Mouse (Mus musculus) cerebellum, postnatal 14 days (tissue): ENCODE data around the gene Lemd1.

Experiments
- DNase-seq, 2 experiments: peaks; one replicate each; pipeline ENCODE4 v3.0.0; 2021; ENCODE audit warnings: mixed read lengths in 2 of 2

Lemd1 gene

DNA sequence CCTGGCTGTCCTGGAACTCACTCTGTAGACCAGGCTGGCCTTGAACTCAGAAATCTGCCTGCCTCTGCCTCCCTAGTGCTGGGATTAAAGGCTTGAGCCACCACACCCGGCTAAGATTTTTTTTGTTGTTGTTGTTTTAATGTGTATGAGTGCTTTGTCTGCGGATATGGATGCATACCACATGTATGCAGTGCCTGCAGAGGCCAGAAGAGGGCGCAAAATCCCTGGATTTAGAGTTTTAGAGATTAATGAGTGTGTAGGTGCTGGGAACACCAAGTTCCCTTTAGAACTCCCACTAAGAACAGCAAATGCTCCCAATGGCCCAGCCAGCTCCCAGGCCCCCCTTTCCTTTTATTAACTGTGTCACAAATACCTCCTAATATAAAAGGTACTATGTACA lies 25.4 kb upstream of the Lemd1 start:
- peak in 1 of 2 experiments; percentile 67 for DNase-seq

DNA sequence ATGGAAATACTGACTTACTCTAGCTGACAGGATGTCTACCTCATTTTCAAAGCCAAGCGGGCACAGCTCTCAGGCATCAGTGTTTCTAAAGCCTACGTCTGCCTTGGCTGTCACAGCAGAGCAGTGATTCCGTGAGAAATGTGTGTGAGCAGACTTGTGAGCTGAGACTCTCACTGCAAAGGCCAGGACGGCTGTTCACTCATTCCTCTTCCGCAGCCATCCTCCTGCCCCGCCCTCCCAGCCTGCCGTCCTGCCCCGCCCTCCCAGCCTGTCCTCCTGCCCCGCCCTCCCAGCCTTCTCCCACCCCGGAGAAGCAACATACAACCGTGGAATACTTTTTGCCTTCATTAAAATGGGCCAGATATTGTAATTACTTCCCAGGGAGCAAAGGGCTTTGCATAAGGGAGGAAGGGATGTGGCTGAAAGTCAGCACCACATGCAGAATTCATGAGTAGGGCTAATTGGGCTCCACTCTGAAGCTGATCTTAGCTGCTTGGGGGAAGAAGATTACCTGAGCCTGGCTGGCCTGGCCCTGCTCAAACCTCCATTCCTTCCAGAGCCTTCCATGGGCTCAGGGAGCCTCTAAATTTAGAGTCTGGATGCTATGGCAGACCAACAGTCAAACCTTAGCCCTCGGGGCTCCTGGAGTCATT lies 23.0 kb upstream of the Lemd1 start:
- peak; percentile 58 to 73 for DNase-seq

DNA sequence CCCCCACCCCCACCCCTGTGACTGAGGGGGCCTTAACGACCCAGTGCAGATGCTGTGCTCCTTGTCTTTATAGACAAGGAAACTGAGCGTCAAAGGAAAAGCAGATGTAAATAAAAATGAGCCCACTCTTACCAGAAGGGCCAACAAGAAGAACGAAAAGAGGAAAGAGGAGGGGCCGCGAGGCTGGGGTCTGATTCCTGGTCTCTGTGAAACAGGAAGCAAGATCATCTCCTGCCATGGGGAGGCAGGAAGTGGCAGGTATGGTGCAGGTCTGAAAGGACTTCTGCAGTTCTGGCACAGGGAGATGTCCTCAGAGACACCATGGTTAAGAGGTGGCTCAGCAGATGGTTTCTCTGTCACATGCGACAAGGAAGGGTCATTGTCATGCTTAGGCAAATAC lies 20.5 kb upstream of the Lemd1 start:
- DNase-seq = no peak

DNA sequence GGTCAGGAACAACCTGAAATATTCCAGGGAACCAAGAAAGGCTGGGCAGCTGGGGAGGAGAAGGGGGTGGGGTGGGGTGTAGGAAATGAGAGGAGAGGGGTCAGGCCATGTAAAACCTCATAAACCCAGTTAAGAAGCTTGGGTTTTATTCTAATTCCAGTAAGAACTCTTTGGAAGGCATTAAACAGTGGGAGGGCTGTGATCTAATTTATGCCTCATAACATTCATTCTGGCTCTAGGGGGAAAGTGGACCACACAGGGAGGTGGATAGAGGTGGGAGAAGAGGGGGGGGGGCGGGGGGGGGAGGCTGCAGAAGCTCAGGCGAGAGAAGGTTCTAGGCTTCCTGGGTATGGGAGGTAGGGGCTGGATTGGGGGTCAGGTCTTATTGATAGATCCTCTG lies 19.6 kb upstream of the Lemd1 start:
- no peak for DNase-seq

DNA sequence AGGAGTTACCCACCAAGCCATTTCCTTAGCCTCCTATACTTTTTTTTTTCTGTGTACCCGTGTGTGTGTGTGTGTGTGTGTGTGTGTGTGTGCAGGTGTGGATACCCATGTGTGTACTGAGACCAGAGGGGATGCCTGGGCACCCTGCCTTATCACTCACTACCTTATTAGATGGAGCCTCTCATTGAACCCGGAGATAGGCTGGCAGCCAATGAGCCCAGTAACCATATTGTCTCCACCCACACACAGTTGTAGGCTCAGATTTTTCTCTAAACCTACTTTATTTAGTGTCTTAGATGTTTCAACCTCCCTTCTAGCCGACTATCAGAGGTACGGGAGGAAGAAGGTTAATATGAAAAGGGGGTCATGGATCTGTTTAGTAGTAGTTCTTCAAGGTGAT lies 4.9 kb upstream of the Lemd1 start:
- DNase-seq = no peak

DNA sequence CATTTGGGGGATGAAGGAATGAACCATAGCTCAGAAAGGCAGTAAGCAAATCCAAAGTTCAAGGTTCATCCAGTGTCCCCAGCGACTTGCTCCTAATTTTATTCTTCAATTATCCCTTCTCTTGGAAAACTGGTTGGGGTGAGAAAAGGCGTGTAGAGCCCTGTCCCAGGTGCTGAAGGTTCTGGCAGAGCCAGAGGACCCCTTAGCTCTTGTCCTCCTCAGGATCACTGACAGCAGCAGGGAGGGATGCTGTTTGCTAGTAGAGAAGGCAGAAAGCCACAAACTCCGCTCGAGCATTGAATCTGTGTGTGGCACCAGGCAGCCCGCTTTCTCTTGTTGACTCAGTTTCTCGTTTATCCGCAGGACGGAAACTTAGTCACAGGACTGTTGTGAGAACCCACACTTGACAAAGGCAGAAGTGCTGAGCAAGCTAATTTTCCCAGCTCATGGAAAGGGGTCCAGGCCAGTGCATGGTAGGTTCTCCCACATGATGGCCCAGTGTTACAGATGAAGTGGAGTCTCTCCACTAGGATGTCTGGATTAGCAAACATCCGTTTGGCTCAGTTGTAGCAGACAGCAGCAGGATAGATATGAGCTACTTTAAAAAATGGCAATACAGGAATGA lies 2.7 kb upstream of the Lemd1 start:
- no peak for DNase-seq

DNA sequence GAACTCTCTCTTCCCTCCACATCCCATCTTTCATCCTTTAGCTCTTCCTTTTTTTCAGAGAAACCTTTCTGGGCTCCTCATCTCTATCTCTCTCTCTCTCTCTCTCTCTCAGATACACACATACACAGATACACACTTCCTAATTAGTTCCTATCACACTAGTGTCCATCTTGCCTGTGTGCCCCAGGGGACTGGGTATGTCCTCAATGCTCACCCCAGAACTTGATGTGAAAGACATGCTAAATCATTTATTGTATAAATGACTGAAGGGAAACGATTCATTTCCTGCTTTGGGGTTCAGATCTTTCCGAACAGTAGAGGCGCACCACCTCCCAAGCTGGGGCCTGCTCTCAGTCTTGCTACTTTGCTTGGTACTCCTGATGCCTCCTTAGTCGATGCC lies 2.0 kb upstream of the Lemd1 start:
- no peak for DNase-seq

DNA sequence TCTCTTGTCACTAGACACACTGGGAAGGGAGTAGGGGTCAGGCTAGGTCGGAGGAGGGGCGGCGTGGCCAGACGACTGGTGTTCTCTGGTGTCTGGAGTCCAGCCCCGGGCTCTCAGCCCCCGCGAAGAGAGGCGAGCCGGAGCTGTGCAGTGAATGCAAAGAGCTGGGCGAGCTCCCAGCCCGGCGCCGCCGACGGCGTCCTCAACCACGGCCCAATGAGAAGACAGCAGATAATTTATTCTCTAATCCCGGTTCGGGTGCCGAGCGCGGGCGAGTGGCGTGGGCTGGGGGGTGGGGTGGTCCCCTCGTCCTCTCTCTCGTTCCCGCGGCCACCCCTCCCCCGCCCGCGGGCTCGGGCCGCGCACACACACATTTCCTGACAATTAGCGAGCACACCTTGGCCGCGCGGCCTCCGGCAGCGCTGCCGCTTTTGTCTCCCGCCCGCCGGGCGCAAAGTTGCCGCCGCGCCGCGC lies 1.2 kb upstream of the Lemd1 start:
- peak; percentile 80 to 84 for DNase-seq

DNA sequence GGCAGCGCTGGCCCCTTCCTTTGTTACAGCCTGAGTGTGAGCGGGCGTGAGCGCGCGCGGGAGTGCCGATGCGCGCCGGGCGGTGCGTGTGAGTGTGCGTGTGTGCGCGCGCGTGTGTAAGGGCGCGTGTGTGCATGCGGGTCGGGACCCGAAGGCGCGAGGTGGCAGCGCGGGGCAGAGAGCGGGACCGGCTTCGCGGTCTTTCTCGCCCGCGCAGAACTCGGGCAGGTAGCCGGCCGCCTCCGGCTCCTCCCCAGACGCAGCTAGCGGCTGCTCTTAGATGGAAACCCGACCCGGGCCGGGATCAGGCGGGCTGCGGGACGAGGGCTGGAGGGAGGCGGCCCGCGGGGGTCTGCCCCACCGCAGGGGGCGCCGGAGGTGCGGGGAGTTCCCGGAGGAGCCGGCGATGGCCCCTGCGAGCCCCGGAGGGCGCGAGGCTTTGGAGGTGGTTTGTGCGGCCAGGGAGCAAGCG lies 574 bp upstream of the Lemd1 start:
- peak; percentile 64 to 66 for DNase-seq

DNA sequence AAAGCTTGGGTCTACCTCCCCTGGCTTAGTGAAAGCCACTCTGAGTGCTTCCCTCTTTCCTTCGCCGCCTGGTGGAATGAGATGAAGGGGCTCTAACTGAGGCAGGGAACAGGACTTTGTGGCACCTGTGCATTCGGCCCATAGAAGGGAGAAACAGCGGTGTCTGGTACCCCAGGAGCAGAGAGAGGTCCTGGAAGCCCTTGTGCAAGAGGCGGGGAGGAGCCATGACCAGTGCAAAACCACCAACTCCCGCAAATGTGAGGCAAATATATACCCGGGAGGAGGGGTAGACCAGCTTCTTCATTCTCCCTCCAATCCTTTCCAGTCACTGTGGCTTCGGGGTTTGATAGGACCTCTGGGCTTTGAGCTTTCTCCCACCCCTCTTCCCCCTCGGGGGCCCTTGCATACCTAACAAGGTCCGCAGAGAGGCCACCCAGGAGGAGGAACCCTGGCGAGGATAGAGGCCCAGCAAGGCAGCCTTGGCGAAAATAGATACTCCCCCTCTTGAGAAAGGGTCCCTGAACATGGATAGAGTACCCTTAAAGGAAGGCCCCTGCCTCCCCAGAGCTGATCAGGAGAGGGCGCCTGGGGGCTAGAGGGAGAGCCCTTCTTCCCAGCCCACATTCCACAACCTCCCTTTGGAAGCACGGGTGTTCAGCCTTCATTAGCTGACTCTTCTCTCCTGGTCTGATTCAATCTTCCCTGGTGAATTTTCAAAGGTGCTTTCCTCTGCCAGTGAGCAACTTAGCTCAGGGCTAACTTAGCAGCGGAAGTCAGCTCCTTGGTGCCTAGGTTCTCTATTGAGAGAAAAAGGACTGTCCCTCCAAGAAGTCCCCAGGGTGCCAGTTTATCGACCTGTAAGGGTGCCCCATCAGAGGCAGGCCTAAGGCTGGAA lies 802 bp downstream of the Lemd1 start:
- DNase-seq = peak; percentile 60 to 73

DNA sequence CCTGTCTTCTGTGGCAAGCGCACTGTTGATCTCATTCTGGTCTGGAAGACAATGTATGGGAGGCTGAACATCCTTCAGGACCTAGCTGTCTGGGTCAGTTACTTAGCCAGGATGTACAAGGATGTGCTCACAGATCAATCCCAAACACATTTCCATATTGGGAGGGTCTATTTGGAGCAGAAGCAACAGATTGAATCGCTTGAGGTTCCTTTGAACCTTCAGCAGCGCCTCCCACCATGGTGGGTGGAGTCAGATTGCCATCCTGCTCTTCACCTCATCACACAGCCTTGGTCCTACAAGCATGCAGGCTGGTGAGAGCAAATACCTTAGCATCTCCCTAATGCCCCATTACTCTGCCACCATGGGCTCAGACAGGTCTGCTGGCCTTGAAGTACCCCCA lies 2.6 kb downstream of the Lemd1 start:
- no peak for DNase-seq

DNA sequence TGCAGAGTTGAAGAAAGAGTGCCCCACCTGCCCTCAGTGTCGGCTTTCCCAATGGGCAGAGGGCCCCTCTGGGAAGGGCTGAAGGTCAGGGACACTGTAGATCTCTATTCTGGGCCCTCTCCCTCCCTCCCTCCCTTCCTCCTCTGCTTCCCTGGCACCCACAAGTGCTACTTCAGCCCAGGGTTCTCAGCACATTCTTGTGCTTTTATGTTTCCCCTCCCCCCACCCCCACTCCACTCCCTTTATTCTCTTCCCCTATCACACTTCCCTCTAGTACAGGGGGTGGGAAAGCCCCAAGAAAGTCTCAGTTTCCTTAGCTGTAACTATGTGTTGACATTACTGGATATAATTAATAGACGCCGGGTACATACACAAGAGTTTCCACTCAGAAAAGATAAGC lies 3.4 kb downstream of the Lemd1 start:
- DNase-seq = no peak

DNA sequence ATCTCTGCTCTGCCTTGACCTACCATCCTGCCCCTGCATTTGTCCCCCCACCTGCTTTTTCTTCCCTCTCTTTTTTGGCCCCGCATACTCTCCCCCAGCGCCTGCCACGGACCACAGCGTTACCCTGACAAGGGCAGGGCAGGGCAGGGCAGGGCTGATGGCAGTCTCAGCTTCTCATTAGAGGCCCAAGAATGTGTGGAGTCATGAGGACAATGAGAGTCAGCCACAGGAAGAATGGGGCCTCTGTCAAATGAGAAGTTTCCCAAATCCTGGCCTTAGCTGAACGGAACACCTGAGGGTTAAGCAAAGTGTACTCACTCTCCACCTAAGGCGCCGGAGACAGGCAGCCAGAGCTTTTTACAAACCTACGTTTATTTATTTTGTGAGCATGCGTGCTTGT lies 3.9 kb downstream of the Lemd1 start:
- no peak for DNase-seq

DNA sequence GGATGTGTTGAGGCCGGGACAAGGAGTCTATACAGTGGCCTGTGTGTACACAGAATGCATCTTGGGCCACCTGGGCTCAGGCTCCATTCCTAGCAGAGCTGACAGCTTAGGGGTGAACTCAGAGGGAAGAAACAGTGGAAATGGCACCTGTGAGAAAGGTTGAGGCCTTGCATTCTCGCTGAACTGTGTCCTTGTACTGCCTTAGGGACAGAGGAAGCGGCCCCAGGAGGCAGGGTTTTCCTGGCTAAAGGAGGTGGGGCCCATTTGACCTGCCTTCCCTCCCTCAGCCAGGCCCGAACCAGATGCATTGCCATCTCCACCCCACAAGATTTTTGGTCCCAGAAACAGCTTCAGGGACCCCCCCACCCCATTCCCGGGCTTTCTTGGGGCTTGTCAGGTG lies 4.5 kb downstream of the Lemd1 start:
- DNase-seq = no peak

DNA sequence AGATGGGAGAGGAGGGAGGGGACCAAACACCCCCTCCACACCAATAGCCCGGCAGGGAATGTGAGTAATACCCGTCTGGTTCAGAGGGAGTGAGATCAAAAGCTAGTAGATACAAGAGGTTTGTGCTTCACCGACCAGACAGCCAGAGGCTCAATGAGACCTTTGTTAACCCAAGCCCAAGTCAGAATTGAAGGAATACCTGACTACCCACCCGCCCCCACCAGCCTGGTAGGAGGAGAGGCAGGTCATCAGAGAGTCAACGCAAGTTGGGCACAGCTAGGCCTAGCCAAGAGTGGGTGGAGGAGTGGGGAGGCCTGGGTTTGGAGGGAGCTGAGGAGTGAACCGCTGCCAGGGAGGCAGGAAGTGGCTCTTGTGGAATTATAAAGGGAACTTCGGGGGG lies 5.1 kb downstream of the Lemd1 start:
- DNase-seq = no peak

DNA sequence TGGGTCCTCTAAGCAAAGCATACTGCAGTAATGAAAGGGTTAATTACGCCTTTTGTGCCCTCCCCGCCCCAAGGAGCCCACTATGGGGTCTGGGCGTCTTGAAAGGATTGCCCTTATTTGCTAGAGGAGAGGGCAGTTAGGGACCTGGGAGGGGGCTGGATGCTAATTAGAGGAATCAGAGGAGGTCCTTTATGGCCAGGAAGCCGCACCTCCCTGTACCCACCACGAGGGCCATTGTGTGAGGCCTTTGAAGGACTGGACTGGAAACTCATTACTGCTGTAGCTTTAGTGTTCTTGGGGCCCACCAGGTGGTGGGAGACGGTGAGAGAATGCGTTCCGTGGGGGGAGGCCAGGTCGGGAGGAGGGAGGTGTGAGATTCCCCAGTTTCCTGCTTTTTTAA lies 6.4 kb downstream of the Lemd1 start:
- DNase-seq = no peak

DNA sequence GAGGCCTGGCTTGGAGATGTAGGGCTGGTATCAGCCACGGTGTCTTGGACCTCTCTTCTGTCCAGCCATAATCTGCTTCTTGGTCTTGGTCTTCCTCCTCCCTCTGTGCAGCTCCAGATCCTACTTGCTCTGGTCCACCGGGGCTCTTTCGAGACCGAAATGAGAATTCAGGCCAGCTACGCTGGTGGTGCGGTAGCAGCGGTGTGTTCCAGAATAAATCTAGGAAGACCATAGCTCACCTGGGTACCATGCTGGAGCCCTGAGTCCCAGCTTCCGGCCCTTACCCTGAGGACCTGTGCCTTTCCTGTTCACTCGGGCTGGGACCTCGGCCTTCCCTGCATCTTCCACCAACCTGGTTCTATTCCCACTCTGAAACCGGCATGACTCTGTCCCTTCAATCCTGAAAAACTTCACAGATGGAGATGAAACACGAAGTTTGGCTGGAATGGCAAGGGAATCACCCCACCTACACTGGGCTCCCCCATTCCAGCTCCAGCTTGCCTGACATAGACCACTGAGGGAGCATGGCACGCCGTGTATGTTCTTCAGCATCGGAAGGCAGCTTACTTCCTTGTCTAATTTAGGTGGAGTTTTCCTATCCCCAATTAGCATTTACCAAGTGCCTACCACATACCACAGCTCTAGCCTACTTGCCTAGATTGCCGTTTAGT lies 7.3 kb downstream of the Lemd1 start:
- DNase-seq = no peak

DNA sequence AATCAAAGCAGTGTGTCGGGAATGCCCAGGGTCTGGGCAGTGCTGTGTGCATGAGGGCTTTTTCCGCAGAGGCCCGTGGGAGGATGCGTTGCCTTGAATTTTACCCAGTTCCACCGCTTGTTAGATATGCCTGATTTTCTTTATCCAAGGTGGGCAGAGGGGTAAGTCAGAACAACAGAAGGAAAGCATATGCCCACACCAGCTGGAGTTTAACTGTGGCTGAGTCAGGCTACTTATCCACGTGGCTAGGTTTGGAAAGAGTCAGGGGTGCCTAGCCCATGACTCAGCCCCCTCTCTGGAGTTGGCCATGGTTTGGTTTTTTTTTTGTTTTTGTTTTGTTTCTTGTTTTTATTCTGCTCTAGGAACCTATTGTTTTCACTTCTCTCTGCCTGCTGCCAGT lies 8.0 kb downstream of the Lemd1 start:
- no peak for DNase-seq

DNA sequence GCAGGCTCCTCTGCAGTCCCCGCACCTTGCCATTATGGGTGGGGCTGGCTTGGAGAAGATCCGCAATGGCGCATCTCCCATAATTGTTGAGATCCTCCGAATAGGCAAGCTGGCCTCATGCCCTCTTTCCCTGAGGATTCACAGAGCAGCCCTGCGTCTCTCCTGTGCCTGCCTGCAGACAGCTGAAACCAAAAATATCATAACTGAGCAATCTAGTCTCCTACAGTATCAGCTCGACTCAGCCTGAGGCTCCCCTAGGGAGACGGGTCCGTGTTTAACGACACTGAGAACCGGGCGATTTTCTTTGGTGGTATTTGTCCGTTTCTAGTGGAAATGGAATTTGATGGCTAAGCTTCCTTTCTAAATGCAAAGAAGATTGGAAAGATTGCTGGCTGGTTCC lies 8.7 kb downstream of the Lemd1 start:
- DNase-seq = peak; percentile 78 to 81

DNA sequence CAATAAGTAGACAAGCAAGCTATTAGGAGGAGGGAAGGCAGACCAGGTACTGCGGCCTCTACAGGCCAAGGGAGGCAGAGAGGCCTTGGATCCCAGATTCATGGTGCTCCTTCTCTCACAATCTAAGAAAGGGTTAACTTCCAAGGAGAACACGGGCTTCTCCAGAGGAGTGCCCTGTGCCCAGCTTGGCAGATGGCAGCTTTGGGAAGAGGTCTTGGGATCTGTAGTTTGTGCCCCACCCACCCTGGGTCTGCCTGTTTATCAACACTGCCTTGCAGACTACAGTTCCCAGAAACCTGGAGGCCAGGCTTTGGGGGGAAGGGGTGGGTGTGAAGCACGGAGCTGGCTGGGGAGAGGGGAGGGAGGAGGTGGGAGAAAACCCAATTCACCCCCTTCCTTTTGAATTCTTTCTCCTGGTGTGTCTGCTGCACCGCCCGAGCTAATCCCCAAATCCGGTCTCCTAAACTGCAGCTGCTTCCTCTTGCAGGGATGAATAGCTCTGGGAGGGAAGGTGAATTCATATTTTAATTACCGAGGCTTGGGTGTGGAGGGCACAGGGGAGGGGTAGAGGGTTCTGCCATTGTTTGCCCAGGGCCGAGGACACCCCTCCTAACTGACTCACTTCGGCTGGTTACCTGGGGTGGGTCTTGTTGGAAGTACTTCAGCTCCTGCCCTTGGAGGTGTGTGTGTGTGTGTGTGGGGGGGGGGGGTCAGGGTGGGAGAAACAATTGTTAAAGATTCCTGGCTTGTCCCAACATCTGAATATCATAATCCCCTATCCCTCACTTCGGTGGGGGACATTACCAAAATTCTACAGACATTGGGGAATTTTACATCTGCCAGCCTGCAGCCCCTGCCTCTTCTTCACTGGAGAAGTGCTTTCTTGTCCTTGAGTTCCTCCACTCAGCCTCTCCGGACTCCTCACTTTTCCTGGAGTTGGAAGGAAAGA lies 9.6 kb downstream of the Lemd1 start:
- peak; percentile 94 for DNase-seq

DNA sequence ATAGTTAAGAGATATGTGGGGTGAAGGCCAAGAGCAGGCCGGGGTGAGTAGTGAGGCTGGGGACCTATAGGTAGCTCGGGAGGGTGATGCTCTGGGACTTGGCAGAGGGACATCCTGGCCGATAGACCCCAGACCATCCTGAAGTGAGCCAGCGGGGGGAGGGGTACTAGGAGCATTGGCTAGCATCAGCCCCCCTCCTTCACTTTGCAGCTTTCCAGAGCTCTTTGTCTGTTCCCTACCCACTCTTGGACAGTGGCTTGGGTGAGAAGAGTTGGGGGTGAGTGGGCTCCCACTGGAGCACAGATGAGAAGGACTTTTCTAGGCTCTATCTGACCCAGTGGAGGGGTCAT lies 10.3 kb downstream of the Lemd1 start:
- peak; percentile 59 to 66 for DNase-seq

DNA sequence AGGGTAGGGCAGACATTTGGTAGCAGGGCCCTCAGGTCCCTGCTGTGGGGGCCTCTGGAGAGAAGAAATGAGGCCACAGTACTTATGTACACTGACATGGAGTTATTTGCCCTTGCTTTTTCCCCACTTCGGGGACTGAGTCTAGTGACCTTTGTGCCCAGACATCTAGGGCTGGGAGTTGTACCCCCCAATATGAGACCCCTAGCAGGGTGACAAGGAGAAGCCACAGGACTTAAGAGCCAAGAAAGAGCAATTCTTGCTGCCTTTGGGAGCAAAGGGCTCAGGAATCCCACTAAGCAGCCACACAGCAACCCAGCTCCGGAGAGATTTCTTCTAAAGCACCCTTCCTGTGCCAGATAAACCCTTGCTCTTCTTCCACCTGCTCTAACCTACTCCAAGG lies 10.7 kb downstream of the Lemd1 start:
- peak in 1 of 2 experiments; percentile 30 for DNase-seq
